Comparison of ENCODE assay signal across 10 mouse cellular contexts in genomic region chr2:168766538-168767361, GRCm38 (mm10). TPM values are rescaled to one million over a fixed set of nuclear protein-coding genes. Genes with fewer than 3 reads are reported as not detected.
DNase-seq lines count a peak whose midpoint lies in the region; ATAC-seq lines count a peak whose summit lies in the region.
"Had no signal": no experiment of that assay in that cellular context is flagged by ENCODE, and none has a peak within 500 bp of the region (broad histone marks: within the 10 kb centered on the region; RNA-seq: fewer than 3 reads in every experiment).

No protein-coding gene starts in this region.

- peak overlapping the region; percentile 84 for H3K9ac ChIP-seq in heart, embryonic 13.5 days
- H3K9ac ChIP-seq in neural tube, embryonic 12.5 days = peak overlapping the region; percentile 65

- no peaks in the 10 kb centered on the region for H3K36me3 ChIP-seq in erythroblast, embryonic 14.5 days (ENCODE audit: control insufficient read depth)
- no peaks in the 10 kb centered on the region for H3K36me3 ChIP-seq in heart, embryonic 13.5 days
- no peaks in the 10 kb centered on the region for H3K36me3 ChIP-seq in neural tube, embryonic 12.5 days

- WGBS in heart, embryonic 13.5 days = under 1% methylated on average over 52 of the region's 52 CpGs
- under 1% methylated on average over 52 of the region's 52 CpGs for whole genome bisulfite sequencing in neural tube, embryonic 12.5 days

- peak overlapping the region; percentile 91 for H3K4me2 ChIP-seq in heart, embryonic 13.5 days
- peak overlapping the region; percentile 94 for H3K4me2 ChIP-seq in neural tube, embryonic 12.5 days (replicated peaks)

- DNase-seq in layer of hippocampus, postnatal 10 days (ENCODE audit: low spot score in 2 of 2) = peak; percentile 19 to 40
- no peak for DNase-seq in thymus, postnatal 10 days (ENCODE audit: low spot score in 2 of 2)

- H3K4me1 ChIP-seq in erythroblast, embryonic 14.5 days (ENCODE audit: control insufficient read depth) = no peaks in the 10 kb centered on the region
- H3K4me1 ChIP-seq in brown adipose tissue, adult 24 weeks (ENCODE audit: control insufficient read depth, insufficient read depth, insufficient read length, low read length) = no peaks in the 10 kb centered on the region; the same call in 1 of the 2 replicates
- peaks cover 25% of the 10 kb centered on the region for H3K4me1 ChIP-seq in heart, embryonic 13.5 days
- peaks cover 48% of the 10 kb centered on the region for H3K4me1 ChIP-seq in neural tube, embryonic 12.5 days

- no peak overlapping the region for H3K27ac ChIP-seq in brown adipose tissue, adult 24 weeks (replicated peaks; ENCODE audit: low read depth, low read length)
- peak overlapping the region; percentile 69 for H3K27ac ChIP-seq in heart, embryonic 13.5 days (replicated peaks)
- H3K27ac ChIP-seq in neural tube, embryonic 12.5 days = no peak overlapping the region

- no peaks in the 10 kb centered on the region for H3K9me3 ChIP-seq in erythroblast, embryonic 14.5 days (ENCODE audit: control insufficient read depth, low read length)
- H3K9me3 ChIP-seq in heart, embryonic 13.5 days = no peaks in the 10 kb centered on the region
- H3K9me3 ChIP-seq in neural tube, embryonic 12.5 days = no peaks in the 10 kb centered on the region

- ATAC-seq in erythroblast, adult 5-6 weeks (replicated peaks; ENCODE audit: low FRiP score, poor library complexity, severe bottlenecking) = no peak
- ATAC-seq in heart, embryonic 13.5 days (ENCODE audit: extremely low read depth, insufficient number of reproducible peaks, low FRiP score, low TSS enrichment) = 0 out of 2 replicates have a peak, but pooled peaks have one; percentile 47
- ATAC-seq in neural tube, embryonic 12.5 days (ENCODE audit: low FRiP score, low read depth) = peak; percentile 77
- ATAC-seq in inflammation-experienced regulatory T-cells, adult 6 months = no peak

- peak overlapping the region; percentile 39 for H3K4me3 ChIP-seq in erythroblast, embryonic 14.5 days (replicated peaks)
- peak overlapping the region; percentile 44 for H3K4me3 ChIP-seq in brown adipose tissue, adult 24 weeks (ENCODE audit: insufficient read depth, low read depth, low read length)
- peak overlapping the region; percentile 69 for H3K4me3 ChIP-seq in heart, embryonic 13.5 days
- H3K4me3 ChIP-seq in neural tube, embryonic 12.5 days = peak overlapping the region; percentile 48

- peaks cover 65% of the 10 kb centered on the region for H3K27me3 ChIP-seq in erythroblast, embryonic 14.5 days (ENCODE audit: control insufficient read depth)
- peaks cover 86% of the 10 kb centered on the region for H3K27me3 ChIP-seq in heart, embryonic 13.5 days (replicated peaks)
- H3K27me3 ChIP-seq in neural tube, embryonic 12.5 days (replicated peaks) = peaks cover 27% of the 10 kb centered on the region

RNA-seq across cellular contexts. Expression of gene Sall4, which starts 1.0 kb away (rescaled TPM):
- polyA plus RNA-seq in erythroblast, embryonic 14.5 days (2012) = 0.01 TPM in 2 replicates
- total RNA-seq in erythroblast, adult 5-6 weeks (2015; ENCODE audit: low replicate concordance) = not detected in 2 replicates
- not detected in 2 replicates for total RNA-seq in erythroblast, adult 5-6 weeks (2017; ENCODE audit: low replicate concordance)
- polyA plus RNA-seq in brown adipose tissue, adult 24 weeks (2012; ENCODE audit: insufficient read depth, insufficient read length, missing spikeins) = not detected in 2 replicates
- polyA plus RNA-seq in heart, embryonic 13.5 days (2015; fragmentation: Nextera tagmentation; extraction: Ambion mirVana) = 1.1 and 1.5 TPM in 2 replicates
- under 1 TPM; 0.13 to 0.23 TPM for total RNA-seq in layer of hippocampus, postnatal 10 days (2021)
- 2.6 and 3.5 TPM in 2 replicates for polyA plus RNA-seq in neural tube, embryonic 12.5 days (2016; fragmentation: Nextera tagmentation; extraction: Ambion mirVana)
- polyA plus RNA-seq in inflammation-experienced regulatory T-cells, adult 6 months (2017; shearing (Covaris generic)) = under 1 TPM in 1 of 3 experiments, not detected in 2; 0.13 TPM
- polyA plus RNA-seq: C2C12; spleen, adult 2 months had no signal

RNA-seq across cellular contexts. Expression of gene Atp9a, which starts 24.5 kb away (rescaled TPM):
- 0.03 TPM in 1 of 2 replicates, not detected in the other for polyA plus RNA-seq in erythroblast, embryonic 14.5 days (2012)
- not detected in 2 replicates for total RNA-seq in erythroblast, adult 5-6 weeks (2015; ENCODE audit: low replicate concordance)
- not detected in 2 replicates for total RNA-seq in erythroblast, adult 5-6 weeks (2017; ENCODE audit: low replicate concordance)
- 49.7 and 51.4 TPM in 2 replicates for polyA plus RNA-seq in brown adipose tissue, adult 24 weeks (2012; ENCODE audit: insufficient read depth, insufficient read length, missing spikeins)
- polyA plus RNA-seq in heart, embryonic 13.5 days (2015; fragmentation: Nextera tagmentation; extraction: Ambion mirVana) = 11.5 and 13.1 TPM in 2 replicates
- 100 to 1,000 TPM; 426 to 444 TPM for total RNA-seq in layer of hippocampus, postnatal 10 days (2021)
- polyA plus RNA-seq in neural tube, embryonic 12.5 days (2016; fragmentation: Nextera tagmentation; extraction: Ambion mirVana) = 73.4 and 74.8 TPM in 2 replicates
- 10 to 100 TPM in 2 of 3 experiments, 1 to 10 TPM in 1; 6.8 to 11.0 (median 10.6) TPM for polyA plus RNA-seq in inflammation-experienced regulatory T-cells, adult 6 months (2017; shearing (Covaris generic))

Comparison
In these comparisons a context has a peak if more than half of its experiments do, and no peak if none do; other contexts are left out.
1. ATAC-seq: peak in heart, embryonic 13.5 days (single experiment) and neural tube, embryonic 12.5 days (single experiment); none in erythroblast, adult 5-6 weeks (single experiment) and inflammation-experienced regulatory T-cells, adult 6 months (single experiment).
2. DNase-seq: peak in layer of hippocampus, postnatal 10 days (2 of 2); none in thymus, postnatal 10 days (0 of 2).
3. Peak in every context shown above with its lines, with median percentiles within 50 percentile points of each other: H3K4me3 ChIP-seq.